Mouse (Mus musculus) spleen, adult 2 months (tissue): ENCODE measurements around the gene Patz1. TPM values are rescaled to one million over a fixed set of nuclear protein-coding genes. Genes with fewer than 3 reads are reported as not detected.

Experiments used
- DNase-seq, 2 experiments: peaks; one replicate each; pipeline versions ENCODE4 v3.0.0 to v3.0.0-alpha.2; 2012 to 2021; ENCODE audit warnings: low spot score in 2 of 2, low read depth in 1 of 2
- H3K27ac ChIP-seq: fragments of 200-500 bp; 2 replicates; pipeline ENCODE4 v1.5.1; 2012; ENCODE audit warnings: low read length, inconsistent platforms; ENCODE audit not compliant: insufficient read depth
- H3K27me3 ChIP-seq: fragments of 200-500 bp; 2 replicates; pipeline ENCODE4 v1.6.1; 2012; ENCODE audit warnings: mild to moderate bottlenecking, moderate library complexity, low read length, inconsistent platforms; ENCODE audit not compliant: control insufficient read depth, insufficient read depth
- H3K36me3 ChIP-seq: fragments of 200-500 bp; 2 replicates; pipeline ENCODE4 v1.6.1; 2012; ENCODE audit warnings: mild to moderate bottlenecking, low read length, inconsistent platforms; ENCODE audit not compliant: control insufficient read depth, insufficient read depth
- H3K4me1 ChIP-seq: fragments of 200-500 bp; 2 replicates; pipeline ENCODE4 v1.6.1; 2011; ENCODE audit warnings: inconsistent platforms; ENCODE audit not compliant: control insufficient read depth, insufficient read depth, insufficient read length
- H3K4me3 ChIP-seq: fragments of 200-500 bp; 2 replicates; pipeline ENCODE4 v1.5.1; 2011; ENCODE audit warnings: mild to moderate bottlenecking, inconsistent platforms; ENCODE audit not compliant: insufficient read depth, insufficient read length; ENCODE audit errors: extremely low read depth
- CTCF ChIP-seq: fragments of 200-500 bp; IDR thresholded peaks from 2 replicates; pipeline ENCODE4 v1.5.1; 2011; ENCODE audit warnings: mild to moderate bottlenecking, inconsistent platforms; ENCODE audit not compliant: insufficient read depth, insufficient read length, insufficient replicate concordance; ENCODE audit errors: extremely low read depth
- POLR2A ChIP-seq: fragments of 200-500 bp; IDR thresholded peaks from 2 replicates; pipeline ENCODE4 v1.6.1; 2011; ENCODE audit warnings: low read depth, low read length, inconsistent platforms
- WGBS: fragments of 180-500 bp; shearing (Covaris S2); methylation state at CpG from one replicate; pipeline ENCODE4 v1.1.7; 2018; 5-methylcytosine and 5-hydroxymethylcytosine counted together
- polyA plus RNA-seq: library from polyadenylated mRNA; depleted of rRNA; stranded (reverse); fragments of >200 nt; gene quantifications from 2 replicates; pipeline ENCODE4 v1.2.3, GENCODE M21; 2012; rRNA removed

Patz1 gene
- polyA plus RNA-seq, 1 experiment: 44.9 TPM

DNA sequence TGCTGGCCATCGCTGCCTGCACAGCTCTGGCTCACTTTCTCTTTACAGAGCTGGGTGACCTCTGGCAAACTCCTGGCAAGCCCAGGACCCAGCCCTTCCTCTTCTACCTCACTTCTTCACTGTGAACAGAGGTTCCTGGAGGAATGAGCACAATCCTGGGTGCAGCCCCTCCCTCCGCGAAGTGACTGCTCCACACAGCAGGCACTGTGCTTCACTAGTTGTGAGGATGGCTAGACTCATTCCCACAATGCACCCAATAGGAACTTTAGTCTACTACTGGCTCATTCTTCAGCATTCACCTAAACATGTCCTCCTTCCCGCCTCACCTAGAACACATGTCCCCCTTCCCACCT lies 60.6 kb downstream of the Patz1 start:
- Histone ChIP-seq H3K4me3 (no peak overlapping the region), H3K27me3 (no peaks in the 10 kb centered on the region), H3K4me1 (peaks cover 5% of the 10 kb centered on the region; the same call in 1 of the 2 replicates), H3K27ac (no peak overlapping the region), H3K36me3 (peaks cover 17% of the 10 kb centered on the region)
- TF ChIP-seq POLR2A (no peak), CTCF (no peak)
- no peak for DNase-seq
- WGBS: 89% methylated on average over 4 of the region's 4 CpGs

DNA sequence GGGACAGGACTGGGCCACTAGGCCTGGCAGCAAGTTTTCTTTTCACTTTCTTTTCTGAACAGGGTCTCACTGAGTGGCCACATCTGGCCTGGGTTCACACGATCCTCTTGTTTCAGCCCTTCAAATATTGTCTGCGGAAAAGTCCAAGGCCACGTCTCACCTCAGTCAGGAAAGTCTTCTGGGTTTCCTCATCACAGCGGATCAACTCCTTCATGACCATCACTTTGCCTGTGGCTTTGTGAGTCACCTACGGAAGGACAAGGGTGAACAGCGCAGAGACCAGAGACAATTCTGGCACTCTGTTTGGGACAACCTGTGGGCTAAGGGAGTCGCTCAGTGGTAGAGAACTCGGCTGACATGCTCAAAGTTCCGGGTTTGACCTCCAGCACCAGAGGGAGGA lies 63.5 kb downstream of the Patz1 start:
- Histone ChIP-seq H3K4me1 (peaks cover 5% of the 10 kb centered on the region; the same call in 1 of the 2 replicates), H3K4me3 (no peak overlapping the region), H3K27ac (no peak overlapping the region), H3K36me3 (peaks cover 14% of the 10 kb centered on the region), H3K27me3 (no peaks in the 10 kb centered on the region)
- TF ChIP-seq CTCF: no peak
- TF ChIP-seq POLR2A: no peak
- 89% methylated on average over 9 of the region's 9 CpGs for WGBS
- DNase-seq: no peak

- Histone ChIP-seq H3K4me1 (peaks cover 5% of the 10 kb centered on the region; the same call in 1 of the 2 replicates), H3K36me3 (peaks cover 19% of the 10 kb centered on the region), H3K27me3 (no peaks in the 10 kb centered on the region), H3K4me3 (no peak overlapping the region), H3K27ac (no peak overlapping the region)
- 87% methylated on average over 18 of the region's 18 CpGs for WGBS
- DNase-seq: no peak
- peak; percentile 51; the same call in 1 of the 2 replicates for TF ChIP-seq CTCF
- no peak for TF ChIP-seq POLR2A
Measured at GRCm38 (mm10) chr11:3352990-3353585, 64.4 kb downstream of the Patz1 start.

Other genes starting within 250 kb of the Patz1 start
- 44.0 and 46.4 TPM in 2 replicates for gene Sfi1, start 95.4 kb upstream of the Patz1 start, polyA plus RNA-seq
- gene Eif4enif1, start 86.5 kb upstream of the Patz1 start, polyA plus RNA-seq: 34.3 and 42.6 TPM in 2 replicates
- gene Drg1, start 22.5 kb upstream of the Patz1 start, polyA plus RNA-seq: 11.1 TPM in 2 replicates
- 43.6 and 58.5 TPM in 2 replicates for gene Pik3ip1, start 41.5 kb downstream of the Patz1 start, polyA plus RNA-seq
- 58.8 and 66.6 TPM in 2 replicates for gene Limk2, start 120.3 kb downstream of the Patz1 start, polyA plus RNA-seq
- 12.8 and 13.1 TPM in 2 replicates for gene Rnf185, start 163.5 kb downstream of the Patz1 start, polyA plus RNA-seq
- 0.15 and 0.30 TPM in 2 replicates for gene Pla2g3, start 199.4 kb downstream of the Patz1 start, polyA plus RNA-seq
- gene Inpp5j, start 215.9 kb downstream of the Patz1 start, polyA plus RNA-seq: 1.1 and 1.9 TPM in 2 replicates
- gene Selenom, start 225.8 kb downstream of the Patz1 start, polyA plus RNA-seq: 36.7 and 50.7 TPM in 2 replicates